Mouse (Mus musculus): ENCODE measurements around the gene Cfc1.

DNA sequence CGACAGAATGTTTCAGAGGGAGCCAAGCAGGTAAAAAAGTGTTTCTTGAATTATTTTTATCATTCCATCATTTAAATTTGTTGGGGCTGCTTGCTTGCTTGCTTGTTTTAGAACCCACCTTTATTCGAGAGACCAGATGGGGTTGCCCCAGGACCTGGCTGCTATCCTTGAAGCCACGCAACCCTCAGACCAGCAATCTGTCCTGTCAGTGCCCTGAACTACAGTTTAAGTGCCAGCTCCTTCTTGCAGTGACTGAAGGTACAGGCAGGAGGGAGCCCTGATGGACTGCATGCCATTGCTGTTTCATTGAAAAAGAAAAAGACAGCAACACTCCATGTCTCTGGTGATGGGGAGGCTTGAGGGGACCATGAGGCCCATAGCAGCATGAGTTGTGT lies 12.6 kb upstream of the Cfc1 start:
- no peak for TF ChIP-seq SIN3A (IDR thresholded peaks at IDR 0.05; ENCODE audit: low read length)
- TF ChIP-seq POLR2A (IDR thresholded peaks at IDR 0.05; ENCODE audit: control insufficient read depth in 1 of 2, insufficient read depth in 1 of 2, low read depth in 1 of 2, low read length in 2 of 2, poor library complexity in 1 of 2), result no peak
